Mouse (Mus musculus) embryonic facial prominence, embryonic 12.5 days (tissue): ENCODE data around the gene Ttf1. TPM values are rescaled to one million over a fixed set of nuclear protein-coding genes. Genes with fewer than 3 reads are reported as not detected.

Experiments
- ATAC-seq: fragments of 200-750 bp; cut with Nextera tagmentation; 2 replicates; pipeline ENCODE4 v1.8.0; 2017; ENCODE audit not compliant: insufficient number of reproducible peaks, insufficient read depth, low FRiP score, low TSS enrichment
- H3K27ac ChIP-seq: fragments of 300-500 bp; sonication (generic); 2 replicates; pipeline ENCODE4 v1.5.1; 2016; ENCODE audit warnings: mild to moderate bottlenecking
- H3K27me3 ChIP-seq: fragments of 300-500 bp; sonication (generic); 2 replicates; pipeline ENCODE4 v1.6.1; 2016; ENCODE audit warnings: mild to moderate bottlenecking, moderate library complexity
- H3K36me3 ChIP-seq: fragments of 300-500 bp; sonication (generic); 2 replicates; pipeline ENCODE4 v1.6.1; 2016; ENCODE audit warnings: mild to moderate bottlenecking
- H3K4me1 ChIP-seq: fragments of 300-500 bp; sonication (generic); 2 replicates; pipeline ENCODE4 v1.6.1; 2016
- H3K4me2 ChIP-seq: fragments of 300-500 bp; sonication (generic); replicated peaks from 2 replicates; pipeline ENCODE4 v1.6.1; 2016; ENCODE audit warnings: mild to moderate bottlenecking, moderate library complexity
- H3K4me3 ChIP-seq: fragments of 300-500 bp; sonication (generic); 2 replicates; pipeline ENCODE4 v1.5.1; 2016; ENCODE audit warnings: mild to moderate bottlenecking
- H3K9ac ChIP-seq: fragments of 300-500 bp; sonication (generic); 2 replicates; pipeline ENCODE4 v1.6.1; 2016; ENCODE audit warnings: mild to moderate bottlenecking, moderate library complexity
- H3K9me3 ChIP-seq: fragments of 300-500 bp; sonication (generic); 2 replicates; pipeline ENCODE4 v1.6.1; 2016; ENCODE audit warnings: mild to moderate bottlenecking, moderate library complexity
- WGBS: fragments of 180-500 bp; shearing (Covaris S2); methylation state at CpG from one replicate; pipeline ENCODE4 v1.1.7; 2016; 5-methylcytosine and 5-hydroxymethylcytosine counted together
- polyA plus RNA-seq: library from polyadenylated mRNA; unstranded; fragments of >200 nt; fragmentation: Nextera tagmentation; extraction: Ambion mirVana; gene quantifications from 2 replicates; pipeline ENCODE4 v1.2.1, GENCODE M21; 2016

Ttf1 gene
- polyA plus RNA-seq, 1 experiment from 2014 or later, result 11.4 TPM

DNA sequence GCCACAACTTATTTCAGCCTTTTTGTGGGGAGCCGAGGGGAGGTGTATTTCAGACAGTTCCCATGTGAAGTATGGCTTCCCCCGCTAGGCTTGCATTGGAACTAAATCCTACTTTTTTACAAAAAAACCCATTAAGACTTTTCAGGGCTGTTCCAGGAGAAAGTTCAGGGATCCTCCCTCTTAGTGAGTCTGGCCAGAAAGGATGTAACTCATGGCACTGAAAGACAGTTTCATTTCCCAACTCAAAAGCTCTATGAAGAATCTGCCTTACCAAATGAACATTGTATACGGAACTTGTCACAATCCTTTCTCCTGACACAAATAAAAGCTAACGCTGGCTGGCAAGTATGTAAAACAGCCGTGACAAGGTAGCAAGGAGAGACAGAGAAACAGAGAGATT, 20.3 kb upstream of the Ttf1 start:
- WGBS, result 20% methylated on average over 5 of the region's 5 CpGs
- H3K27me3 ChIP-seq, result peaks cover 68% of the 10 kb centered on the region

DNA sequence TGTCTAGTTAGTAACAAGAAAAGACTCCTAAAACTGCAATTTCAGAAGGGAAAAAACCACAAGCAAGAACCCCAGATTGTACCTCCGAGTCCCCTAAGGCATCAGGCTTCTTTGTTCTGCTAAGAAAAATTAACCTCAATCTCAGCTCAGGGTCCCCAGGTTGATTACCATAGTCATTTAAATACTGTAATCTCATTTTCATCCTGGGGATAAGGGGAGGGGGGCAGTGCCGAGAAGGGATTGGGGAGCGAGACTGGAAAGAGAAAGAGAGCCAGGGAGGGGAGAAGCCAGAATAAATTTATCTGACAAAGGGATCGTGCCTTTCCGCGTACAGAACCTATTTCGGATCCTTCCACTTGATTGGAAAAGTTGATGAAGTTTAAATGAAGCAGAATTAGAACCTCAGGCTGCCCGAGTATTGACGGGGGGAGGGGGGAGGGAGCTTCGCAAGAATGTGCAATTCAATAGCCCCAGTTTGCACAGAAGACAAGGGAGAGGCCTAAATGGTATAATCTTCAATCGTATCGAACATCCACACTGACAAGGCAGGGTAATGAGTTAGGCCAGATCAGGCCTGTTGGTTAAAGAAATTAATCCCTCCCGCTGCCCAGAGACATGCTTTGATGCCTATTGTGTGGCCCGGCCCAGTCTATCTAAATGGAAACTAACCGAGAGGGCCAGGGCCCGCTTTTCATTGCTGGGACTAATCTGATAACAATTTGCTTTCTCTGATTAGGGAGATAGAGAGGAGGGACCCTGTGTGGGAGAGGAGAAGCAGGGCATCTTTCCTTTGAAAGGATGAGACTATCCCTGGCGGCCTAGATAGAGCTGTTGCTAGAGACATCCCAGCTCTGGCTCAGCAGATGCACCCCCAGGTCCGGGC, 19.2 kb upstream of the Ttf1 start:
- H3K9ac ChIP-seq, result no peak overlapping the region
- H3K27ac ChIP-seq, result no peak overlapping the region
- ATAC-seq, result no peak
- no peaks in the 10 kb centered on the region for H3K36me3 ChIP-seq
- H3K9me3 ChIP-seq, result no peaks in the 10 kb centered on the region
- no peaks in the 10 kb centered on the region for H3K4me1 ChIP-seq
- no peak overlapping the region for H3K4me3 ChIP-seq
- H3K27me3 ChIP-seq, result peaks cover 76% of the 10 kb centered on the region
- 6% methylated on average over 18 of the region's 18 CpGs for WGBS
- no peak overlapping the region for H3K4me2 ChIP-seq

More for the DNA sequence above, 20.3 kb upstream of the Ttf1 start:
- Histone ChIP-seq H3K4me2 (no peak overlapping the region), H3K27ac (no peak overlapping the region), H3K4me3 (no peak overlapping the region), H3K36me3 (no peaks in the 10 kb centered on the region), H3K9ac (no peak overlapping the region), H3K9me3 (no peaks in the 10 kb centered on the region), H3K4me1 (no peaks in the 10 kb centered on the region)
- no peak for ATAC-seq

DNA sequence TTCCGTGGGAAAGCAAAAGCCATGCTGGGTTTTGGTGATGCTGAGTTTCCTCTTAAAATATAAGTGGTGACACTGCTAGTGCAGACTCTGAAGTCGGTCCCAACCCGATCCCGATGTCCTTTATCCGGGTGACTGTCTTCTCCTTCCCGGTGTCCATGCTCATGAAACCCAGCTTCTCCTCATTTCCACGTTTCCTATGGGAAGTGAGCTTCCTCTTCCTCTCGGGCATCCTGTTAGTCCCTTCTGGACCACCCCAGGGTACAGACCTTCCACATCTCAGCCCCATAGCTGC, 18.6 kb upstream of the Ttf1 start:
- Histone ChIP-seq H3K9me3 (no peaks in the 10 kb centered on the region), H3K4me2 (no peak overlapping the region), H3K9ac (no peak overlapping the region), H3K27me3 (peaks cover 71% of the 10 kb centered on the region), H3K36me3 (no peaks in the 10 kb centered on the region), H3K4me1 (no peaks in the 10 kb centered on the region), H3K4me3 (no peak overlapping the region), H3K27ac (no peak overlapping the region)
- no peak for ATAC-seq
- 17% methylated on average over 8 of the region's 8 CpGs for WGBS

DNA sequence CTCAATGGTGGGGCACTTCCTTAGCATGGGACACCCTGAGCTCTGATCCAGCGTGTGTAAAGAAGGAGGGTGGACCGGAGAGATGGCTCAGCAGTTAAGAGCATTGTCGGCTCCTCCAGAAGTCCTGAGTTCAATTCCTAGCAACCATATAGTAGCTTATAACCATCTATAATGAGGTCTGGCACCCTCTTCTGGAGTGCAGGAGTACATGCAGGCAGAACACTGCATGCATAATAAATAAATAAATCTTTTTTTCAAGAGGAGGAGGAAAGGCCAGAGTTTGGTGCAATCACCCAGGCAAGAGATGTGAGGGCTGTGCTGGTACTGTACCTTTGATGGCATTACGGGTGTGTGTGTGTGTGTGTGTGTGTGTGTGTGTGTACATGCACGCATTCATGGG, 17.9 kb upstream of the Ttf1 start:
- ATAC-seq, result no peak
- Histone ChIP-seq H3K27ac (no peak overlapping the region), H3K27me3 (peaks cover 71% of the 10 kb centered on the region), H3K36me3 (no peaks in the 10 kb centered on the region), H3K9me3 (no peaks in the 10 kb centered on the region), H3K4me1 (no peaks in the 10 kb centered on the region), H3K4me3 (no peak overlapping the region), H3K4me2 (no peak overlapping the region), H3K9ac (no peak overlapping the region)
- 84% methylated on average over 5 of the region's 5 CpGs for WGBS

DNA sequence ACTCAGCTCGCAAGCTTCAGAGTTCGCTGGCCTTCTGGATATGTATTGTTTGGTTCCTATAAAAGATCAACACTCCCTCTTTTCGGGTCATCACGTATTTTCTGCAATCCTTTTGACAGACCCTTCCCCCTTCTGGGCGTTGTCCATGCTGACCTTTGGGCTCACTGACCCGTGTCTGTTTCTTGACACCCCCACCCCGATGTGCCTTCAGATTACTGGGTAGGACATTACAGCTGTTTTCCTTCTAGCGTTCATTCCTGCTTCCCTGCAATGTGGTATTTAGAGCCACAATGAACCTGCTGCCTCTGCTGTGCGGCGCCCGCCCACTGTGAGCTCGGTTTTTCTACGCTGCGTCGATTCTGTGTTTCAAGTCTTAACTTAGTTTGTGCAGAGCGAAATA, 13.9 kb upstream of the Ttf1 start:
- Histone ChIP-seq H3K4me1 (no peaks in the 10 kb centered on the region), H3K9ac (no peak overlapping the region), H3K9me3 (no peaks in the 10 kb centered on the region), H3K36me3 (no peaks in the 10 kb centered on the region), H3K4me3 (no peak overlapping the region), H3K4me2 (no peak overlapping the region), H3K27me3 (peaks cover 36% of the 10 kb centered on the region), H3K27ac (no peak overlapping the region)
- 21% methylated on average over 16 of the region's 16 CpGs for WGBS
- ATAC-seq, result no peak

DNA sequence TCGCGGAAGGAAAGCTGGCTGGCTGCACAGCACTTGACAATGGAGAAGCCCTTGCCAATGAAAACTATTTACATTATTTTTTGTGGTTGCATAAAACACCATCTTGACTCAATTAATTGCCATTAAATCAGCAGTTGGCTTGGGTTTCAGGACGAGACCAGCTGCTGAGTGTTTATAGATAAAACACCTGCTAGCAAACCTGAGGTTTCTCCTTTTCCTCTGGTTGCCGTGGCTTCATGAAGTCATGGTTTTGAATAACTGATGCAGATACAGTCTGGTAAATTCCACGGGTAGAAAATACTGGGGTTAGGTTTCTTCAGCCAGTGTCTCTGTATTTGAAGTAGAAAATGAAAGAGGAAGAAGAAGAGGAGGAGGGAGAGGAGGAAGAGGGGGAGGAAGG, 8.1 kb upstream of the Ttf1 start:
- no peak overlapping the region for H3K9ac ChIP-seq
- H3K4me1 ChIP-seq, result peaks cover 4% of the 10 kb centered on the region; the same call in 1 of the 2 replicates
- H3K4me2 ChIP-seq, result no peak overlapping the region
- no peaks in the 10 kb centered on the region for H3K9me3 ChIP-seq
- H3K4me3 ChIP-seq, result no peak overlapping the region
- no peaks in the 10 kb centered on the region for H3K36me3 ChIP-seq
- H3K27me3 ChIP-seq, result peaks cover 14% of the 10 kb centered on the region
- 50% methylated on average over 5 of the region's 5 CpGs for WGBS
- H3K27ac ChIP-seq, result no peak overlapping the region
- ATAC-seq, result no peak

DNA sequence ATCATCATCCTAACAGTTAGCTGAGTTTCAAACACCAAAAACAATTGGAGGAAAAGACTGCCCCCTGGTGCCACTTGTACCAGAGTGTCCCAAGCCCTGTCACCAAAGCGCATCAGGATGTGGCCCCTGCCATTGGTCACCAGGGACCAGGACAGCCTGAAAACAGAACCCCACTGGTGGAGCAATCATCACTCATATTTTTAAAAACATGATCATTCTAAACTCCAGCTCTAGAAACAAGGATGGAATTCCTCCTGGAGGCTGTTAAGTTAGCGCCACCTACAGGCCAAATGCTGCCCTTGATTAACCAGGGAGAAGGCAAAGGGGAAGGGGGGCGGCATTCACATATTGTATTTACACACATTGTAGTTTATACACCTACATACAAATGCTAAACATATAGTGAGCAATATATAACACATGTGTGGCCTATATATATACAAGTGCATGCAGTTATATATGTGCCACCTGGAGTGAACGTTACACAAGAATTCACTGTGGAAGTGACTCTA, 7.1 kb upstream of the Ttf1 start:
- WGBS, result 30% methylated on average over 4 of the region's 4 CpGs
- H3K4me1 ChIP-seq, result peaks cover 4% of the 10 kb centered on the region; the same call in 1 of the 2 replicates
- H3K27me3 ChIP-seq, result peaks cover 20% of the 10 kb centered on the region
- no peak overlapping the region for H3K4me3 ChIP-seq
- no peaks in the 10 kb centered on the region for H3K36me3 ChIP-seq
- H3K4me2 ChIP-seq, result no peak overlapping the region
- H3K27ac ChIP-seq, result no peak overlapping the region
- 0 out of 2 replicates have a peak, but pooled peaks have one; percentile 23 for ATAC-seq
- no peak overlapping the region for H3K9ac ChIP-seq
- no peaks in the 10 kb centered on the region for H3K9me3 ChIP-seq

DNA sequence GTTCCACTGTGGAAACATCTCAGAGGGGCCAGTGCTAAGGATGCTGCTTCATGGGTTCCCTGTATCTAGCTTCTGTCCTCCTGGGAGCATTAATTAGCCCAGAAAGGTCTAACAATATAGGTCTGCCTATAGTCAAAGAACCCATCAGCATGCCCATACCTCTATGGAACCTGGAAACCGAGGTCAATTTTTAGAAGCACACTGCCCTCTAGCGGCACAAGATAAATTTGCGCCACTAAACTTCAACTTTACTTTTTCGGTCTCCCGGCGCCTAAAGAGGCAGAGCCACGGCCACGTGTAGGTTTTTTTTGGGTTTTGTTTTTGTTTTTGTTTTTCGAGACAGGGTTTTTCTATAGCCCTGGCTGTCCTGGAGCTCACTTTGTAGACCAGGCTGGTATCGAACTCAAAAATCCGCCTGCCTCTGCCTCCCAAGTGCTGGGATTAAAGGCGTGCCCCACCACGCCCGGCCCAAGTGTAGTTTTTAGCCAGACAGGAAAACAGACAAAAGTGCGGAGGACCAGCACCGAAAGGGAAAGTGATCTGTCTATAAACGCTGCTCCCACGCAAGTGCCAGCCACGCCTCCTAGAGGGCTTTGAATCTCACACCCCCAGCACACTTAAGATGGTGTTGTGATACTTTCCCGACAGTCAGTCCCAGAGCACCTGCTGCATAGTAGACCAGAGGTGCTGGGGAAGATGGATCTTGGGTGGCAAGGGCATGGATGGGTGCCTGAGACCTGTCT, 6.1 kb upstream of the Ttf1 start:
- no peak for ATAC-seq
- no peak overlapping the region for H3K9ac ChIP-seq

DNA sequence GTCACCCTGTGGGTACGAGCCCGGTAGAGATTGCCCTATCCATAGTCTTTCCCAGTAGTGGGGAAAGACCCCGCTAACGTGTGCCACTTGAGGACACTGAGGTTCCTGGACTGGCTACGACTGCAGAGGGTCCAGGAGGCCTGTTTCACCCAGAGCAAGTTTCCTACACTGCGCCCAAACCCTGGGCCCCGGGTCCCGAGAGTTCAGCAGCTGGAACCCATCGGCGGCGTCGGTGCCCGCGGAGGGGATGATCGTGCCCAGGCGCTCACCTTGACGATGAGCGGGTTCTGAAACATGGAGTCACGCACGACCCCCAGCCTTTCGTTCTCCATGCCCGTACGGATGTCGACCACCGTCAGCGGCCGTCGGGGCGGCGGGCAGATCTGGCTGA, 5.5 kb upstream of the Ttf1 start:
- H3K27me3 ChIP-seq, result peaks cover 20% of the 10 kb centered on the region
- ATAC-seq, result no peak
- H3K9ac ChIP-seq, result peak overlapping the region; percentile 55
- H3K4me1 ChIP-seq, result peaks cover 4% of the 10 kb centered on the region; the same call in 1 of the 2 replicates
- H3K27ac ChIP-seq, result no peak overlapping the region
- WGBS, result 3% methylated on average over 30 of the region's 30 CpGs
- peak overlapping the region; percentile 39 for H3K4me3 ChIP-seq
- no peaks in the 10 kb centered on the region for H3K36me3 ChIP-seq
- peak overlapping the region; percentile 83 for H3K4me2 ChIP-seq
- no peaks in the 10 kb centered on the region for H3K9me3 ChIP-seq

More for the DNA sequence above, 6.1 kb upstream of the Ttf1 start:
- peak overlapping the region; percentile 39 for H3K4me3 ChIP-seq
- no peaks in the 10 kb centered on the region for H3K36me3 ChIP-seq
- WGBS, result 4% methylated on average over 20 of the region's 20 CpGs
- peaks cover 4% of the 10 kb centered on the region; the same call in 1 of the 2 replicates for H3K4me1 ChIP-seq
- peaks cover 20% of the 10 kb centered on the region for H3K27me3 ChIP-seq
- peak overlapping the region; percentile 83 for H3K4me2 ChIP-seq
- H3K27ac ChIP-seq, result no peak overlapping the region
- H3K9me3 ChIP-seq, result no peaks in the 10 kb centered on the region

DNA sequence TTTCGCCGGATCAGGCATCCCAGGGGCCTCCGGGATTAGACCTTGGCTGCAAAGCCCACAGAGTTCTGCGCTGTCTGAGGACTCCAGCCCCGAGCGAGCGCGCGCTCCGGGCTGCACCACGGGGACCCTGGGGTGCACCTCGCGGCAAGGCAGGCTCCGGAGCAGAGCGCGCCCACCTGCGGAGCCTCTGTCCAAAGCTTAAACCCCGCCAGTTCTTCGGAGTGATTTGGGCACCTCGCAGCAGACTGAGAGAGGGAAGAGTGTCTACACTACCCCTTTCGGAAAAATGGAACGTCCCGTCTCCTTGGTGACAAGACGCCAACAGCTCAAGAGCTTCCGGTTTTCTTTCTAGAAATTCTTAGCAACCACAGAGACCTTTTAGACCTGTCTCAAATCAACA, 5.1 kb upstream of the Ttf1 start, which contains the start of gene Cfap77:
Gene Cfap77 (minus strand): TSS at position 76 of the 400 bp plus-strand sequence.
- Histone ChIP-seq H3K4me3 (peak within 1 kb of the TSS; percentile 39), H3K9me3 (no peaks in the 10 kb centered on the region), H3K4me1 (peaks cover 7% of the 10 kb centered on the region; the same call in 1 of the 2 replicates), H3K4me2 (peak within 1 kb of the TSS; percentile 83), H3K9ac (peak within 1 kb of the TSS; percentile 55), H3K27ac (no peak within 1 kb of the TSS), H3K27me3 (peaks cover 20% of the 10 kb centered on the region), H3K36me3 (no peaks in the 10 kb centered on the region)
- ATAC-seq, result no peak
- whole genome bisulfite sequencing, result under 1% methylated on average over 25 of the region's 25 CpGs

DNA sequence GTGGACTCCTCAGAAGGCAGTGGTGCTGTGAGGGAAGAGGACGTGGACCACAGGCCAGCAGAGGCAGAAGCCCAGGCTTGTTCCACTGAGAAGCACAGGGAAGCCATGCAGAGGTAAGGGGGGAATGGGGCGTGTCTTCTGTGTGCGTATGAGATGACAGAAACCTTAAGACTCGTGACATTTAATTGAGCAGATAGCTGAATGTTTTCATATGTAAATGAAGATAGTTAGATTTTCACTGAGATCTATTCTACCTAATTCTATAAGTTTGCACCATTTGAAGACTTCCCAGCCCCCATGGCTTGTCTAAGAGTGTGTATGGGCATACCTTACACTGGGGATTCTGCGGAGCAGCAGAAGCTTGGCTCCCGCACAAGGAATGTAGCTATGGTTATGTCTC, 5.7 kb downstream of the Ttf1 start:
- peaks cover 6% of the 10 kb centered on the region; the same call in 1 of the 2 replicates for H3K4me1 ChIP-seq
- H3K27me3 ChIP-seq, result no peaks in the 10 kb centered on the region
- no peak overlapping the region for H3K4me3 ChIP-seq
- WGBS, result 88% methylated on average over 6 of the region's 6 CpGs
- H3K9me3 ChIP-seq, result no peaks in the 10 kb centered on the region
- H3K36me3 ChIP-seq, result peaks cover 35% of the 10 kb centered on the region
- no peak for ATAC-seq
- H3K4me2 ChIP-seq, result no peak overlapping the region
- no peak overlapping the region for H3K27ac ChIP-seq
- no peak overlapping the region for H3K9ac ChIP-seq
